In the genomic region with DNA sequence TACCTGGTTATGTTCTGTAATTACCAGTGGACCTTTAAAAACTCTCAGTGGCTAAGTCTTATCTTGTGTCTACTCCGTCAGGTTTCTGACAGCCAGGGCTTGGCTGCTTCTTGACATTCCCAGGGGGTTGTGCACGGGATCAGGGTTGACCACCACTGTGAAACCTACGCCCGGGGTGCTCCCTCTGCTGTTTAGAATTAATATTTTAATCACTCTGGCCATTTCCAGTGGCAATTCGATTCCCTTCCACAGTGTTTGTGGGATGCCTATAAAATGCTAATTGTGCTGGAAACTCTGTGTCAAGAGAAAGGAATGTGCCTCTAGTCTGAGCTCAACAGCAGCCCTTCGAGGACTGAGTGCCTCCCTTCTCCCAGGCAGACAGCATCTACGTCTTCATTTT, we compare ENCODE assay signal across 10 mouse cellular contexts.
DNase-seq lines count a peak whose midpoint lies in the region; ATAC-seq and TF ChIP-seq lines count a peak whose summit lies in the region.
"Had no signal": no experiment of that assay in that cellular context is flagged by ENCODE, and none has a peak within 500 bp of the region (broad histone marks: within the 10 kb centered on the region; RNA-seq: fewer than 3 reads in every experiment).

No protein-coding gene starts in this region.

- peak overlapping the region; percentile 11; the same call in 1 of the 2 replicates for H3K4me3 ChIP-seq in left cerebral cortex, adult 2 months
- H3K4me3 ChIP-seq in lung, postnatal 0 days (ENCODE audit: low read depth, low read length) = no peak overlapping the region
- H3K4me3 ChIP-seq: midbrain, embryonic 12.5 days had no signal

- H3K4me1 ChIP-seq in lung, postnatal 0 days (ENCODE audit: insufficient read depth, low read depth, low read length) = no peaks in the 10 kb centered on the region
- H3K4me1 ChIP-seq: midbrain, embryonic 12.5 days had no signal

- peak overlapping the region; percentile 22; the same call in 1 of the 2 replicates for H3K4me2 ChIP-seq in lung, postnatal 0 days (replicated peaks; ENCODE audit: low read depth, low read length)
- H3K4me2 ChIP-seq: midbrain, embryonic 12.5 days had no signal

- intact Hi-C loops in left cerebral cortex, adult 2 months (cut with DNase I) = loop anchor here (10.0 kb wide), 2 partner anchors 389 to 1489 kb away; no protein-coding TSS in a partner anchor

- H3K9ac ChIP-seq in lung, postnatal 0 days (replicated peaks; ENCODE audit: low read depth) = no peak overlapping the region
- H3K9ac ChIP-seq: midbrain, embryonic 12.5 days had no signal

- no peaks in the 10 kb centered on the region for H3K9me3 ChIP-seq in lung, postnatal 0 days (ENCODE audit: low read length)
- H3K9me3 ChIP-seq: midbrain, embryonic 12.5 days had no signal

- H3K27ac ChIP-seq in left cerebral cortex, adult 2 months = 0 out of 2 replicates have a peak overlapping the region, but pooled peaks have one; percentile 24
- peak overlapping the region; percentile 57 for H3K27ac ChIP-seq in lung, postnatal 0 days (ENCODE audit: low read length)
- H3K27ac ChIP-seq: midbrain, embryonic 12.5 days had no signal

- DNase-seq in left cerebral cortex, adult 2 months (ENCODE audit: extremely low spot score in 1 of 2, low spot score in 2 of 2) = no peak
- DNase-seq in left cerebral cortex, adult 18-20 months (ENCODE audit: low spot score in 2 of 2) = no peak
- peak; percentile 58 for DNase-seq in fibroblast of lung, adult 2 months (ENCODE audit: low read depth)
- peak; percentile 60 for DNase-seq in heart, postnatal 4 days
- peak; percentile 68 for DNase-seq in lung, postnatal 0 days (ENCODE audit: low spot score)
- no peak for DNase-seq in embryo, embryonic 10.5 days (ENCODE audit: low spot score)
- no peak for DNase-seq in cerebellum, adult 11-12 months
- DNase-seq in thymus, postnatal 36 days = no peak
- DNase-seq: cerebellum, adult 9-10 months had no signal

- peak; percentile 84 for ATAC-seq in lung, postnatal 0 days

- peak; percentile 73 for TF ChIP-seq EP300 in lung, postnatal 0 days (IDR thresholded peaks at IDR 0.05)

- peak; percentile 14; the same call in 1 of the 2 replicates for TF ChIP-seq CTCF in left cerebral cortex, adult 2 months (IDR thresholded peaks at IDR 0.05)
- TF ChIP-seq CTCF in lung, postnatal 0 days (IDR thresholded peaks at IDR 0.05) = peak; percentile 48

- no peaks in the 10 kb centered on the region for H3K36me3 ChIP-seq in lung, postnatal 0 days (ENCODE audit: insufficient read depth, low read length)
- H3K36me3 ChIP-seq: midbrain, embryonic 12.5 days had no signal

- 31% methylated on average over 7 of the region's 7 CpGs for WGBS in lung, postnatal 0 days

- no peaks in the 10 kb centered on the region for H3K27me3 ChIP-seq in lung, postnatal 0 days (replicated peaks; ENCODE audit: insufficient read depth, low read length)
- H3K27me3 ChIP-seq: midbrain, embryonic 12.5 days had no signal

Comparison
In these comparisons a context has a peak if more than half of its experiments do, and no peak if none do; other contexts are left out.
1. DNase-seq: peak in fibroblast of lung, adult 2 months (single experiment), heart, postnatal 4 days (single experiment) and lung, postnatal 0 days (single experiment); none in left cerebral cortex, adult 2 months (0 of 2), left cerebral cortex, adult 18-20 months (0 of 2), embryo, embryonic 10.5 days (single experiment), cerebellum, adult 11-12 months (single experiment) and thymus, postnatal 36 days (0 of 2).